Mouse (Mus musculus) stomach, postnatal 0 days (tissue): ENCODE data around the gene Rad17. TPM values are rescaled to one million over a fixed set of nuclear protein-coding genes. Genes with fewer than 3 reads are reported as not detected.

Source experiments
- ATAC-seq: fragments of 200-750 bp; cut with Nextera tagmentation; 2 replicates; pipeline ENCODE4 v1.8.0; 2017; ENCODE audit not compliant: low FRiP score, low TSS enrichment
- DNase-seq: peaks from one replicate; pipeline ENCODE4 v3.0.0-alpha.2; 2016; ENCODE audit warnings: low spot score
- H3K27ac ChIP-seq: fragments of 300-500 bp; sonication (generic); replicated peaks from 2 replicates; pipeline ENCODE4 v1.5.1; 2014; ENCODE audit warnings: mild to moderate bottlenecking, control low read depth
- H3K27me3 ChIP-seq: fragments of 300-500 bp; sonication (generic); 2 replicates; pipeline ENCODE4 v1.6.1; 2014; ENCODE audit warnings: low read length; ENCODE audit not compliant: control insufficient read depth, insufficient read depth
- H3K36me3 ChIP-seq: fragments of 300-500 bp; sonication (generic); 2 replicates; pipeline ENCODE4 v1.6.1; 2014; ENCODE audit warnings: low read length, mixed read lengths; ENCODE audit not compliant: control insufficient read depth, insufficient read depth
- H3K4me1 ChIP-seq: fragments of 300-500 bp; sonication (generic); replicated peaks from 2 replicates; pipeline ENCODE4 v1.6.1; 2014; ENCODE audit warnings: antibody characterized with exemption; ENCODE audit not compliant: control insufficient read depth, insufficient read depth
- H3K4me2 ChIP-seq: fragments of 300-500 bp; sonication (generic); replicated peaks from 2 replicates; pipeline ENCODE4 v1.6.1; 2014; ENCODE audit warnings: low read depth, mild to moderate bottlenecking, control low read depth, moderate library complexity
- H3K4me3 ChIP-seq: fragments of 300-500 bp; sonication (generic); 2 replicates; pipeline ENCODE4 v1.5.1; 2014; ENCODE audit warnings: low read depth, low read length, control low read depth
- H3K9ac ChIP-seq: fragments of 300-500 bp; sonication (generic); 2 replicates; pipeline ENCODE4 v1.6.1; 2014; ENCODE audit warnings: mild to moderate bottlenecking, low read length, control low read depth, mixed read lengths
- H3K9me3 ChIP-seq: fragments of 300-500 bp; sonication (generic); 2 replicates; pipeline ENCODE4 v1.6.1; 2016; ENCODE audit warnings: low read length; ENCODE audit not compliant: control insufficient read depth
- CTCF ChIP-seq: IDR thresholded peaks from 2 replicates; pipeline ENCODE4 v1.5.1; 2016; ENCODE audit warnings: antibody characterized with exemption, low read depth, mild to moderate bottlenecking, moderate library complexity
- EP300 ChIP-seq: optimal IDR thresholded peaks from 2 replicates; pipeline ENCODE3; 2016; ENCODE audit warnings: antibody characterized with exemption
- WGBS: fragments of 180-500 bp; shearing (Covaris S2); extraction: QIAGEN DNeasy Blood & Tissue Kit; methylation state at CpG from one replicate; pipeline ENCODE4 v1.1.7; 2014; 5-methylcytosine and 5-hydroxymethylcytosine counted together
- polyA plus RNA-seq: library from polyadenylated mRNA; unstranded; fragments of >200 nt; fragmentation: Nextera tagmentation; extraction: Ambion mirVana; gene quantifications from 2 replicates; pipeline ENCODE4 v1.2.1, GENCODE M21; 2015

Rad17 gene
- polyA plus RNA-seq, 1 experiment from 2014 or later: 13.0 TPM

DNA sequence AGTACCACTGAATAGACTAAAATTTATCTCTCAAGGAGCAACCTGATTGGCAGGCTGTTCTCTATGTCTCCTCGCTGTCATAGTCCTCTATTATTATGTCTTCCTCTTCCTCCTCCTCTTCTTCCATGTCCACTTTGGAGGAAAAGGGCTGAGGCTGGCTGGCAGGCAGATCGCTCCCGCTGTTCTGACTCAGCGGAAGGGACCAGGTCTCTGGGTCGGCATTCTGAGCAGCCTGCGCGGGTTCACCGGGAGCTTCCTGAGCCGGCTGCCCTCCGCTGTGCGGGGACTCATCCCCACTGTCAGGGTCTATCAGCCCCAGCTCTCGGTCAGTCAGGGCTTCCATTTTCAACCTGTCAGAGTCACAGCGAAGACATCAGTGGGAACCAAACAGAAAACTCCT, 33.3 kb downstream of the Rad17 start:
- no peak for ATAC-seq
- 85% methylated on average over 13 of the region's 13 CpGs for WGBS
- H3K27ac ChIP-seq: no peak overlapping the region; the same call in 1 of the 2 replicates
- no peak overlapping the region for H3K4me2 ChIP-seq
- H3K4me1 ChIP-seq: no peaks in the 10 kb centered on the region
- no peak overlapping the region for H3K4me3 ChIP-seq
- H3K9me3 ChIP-seq: no peaks in the 10 kb centered on the region
- peaks cover 7% of the 10 kb centered on the region for H3K36me3 ChIP-seq
- no peak overlapping the region for H3K9ac ChIP-seq
- TF ChIP-seq EP300 (no peak), CTCF (no peak)
- H3K27me3 ChIP-seq: no peaks in the 10 kb centered on the region
- no peak for DNase-seq

DNA sequence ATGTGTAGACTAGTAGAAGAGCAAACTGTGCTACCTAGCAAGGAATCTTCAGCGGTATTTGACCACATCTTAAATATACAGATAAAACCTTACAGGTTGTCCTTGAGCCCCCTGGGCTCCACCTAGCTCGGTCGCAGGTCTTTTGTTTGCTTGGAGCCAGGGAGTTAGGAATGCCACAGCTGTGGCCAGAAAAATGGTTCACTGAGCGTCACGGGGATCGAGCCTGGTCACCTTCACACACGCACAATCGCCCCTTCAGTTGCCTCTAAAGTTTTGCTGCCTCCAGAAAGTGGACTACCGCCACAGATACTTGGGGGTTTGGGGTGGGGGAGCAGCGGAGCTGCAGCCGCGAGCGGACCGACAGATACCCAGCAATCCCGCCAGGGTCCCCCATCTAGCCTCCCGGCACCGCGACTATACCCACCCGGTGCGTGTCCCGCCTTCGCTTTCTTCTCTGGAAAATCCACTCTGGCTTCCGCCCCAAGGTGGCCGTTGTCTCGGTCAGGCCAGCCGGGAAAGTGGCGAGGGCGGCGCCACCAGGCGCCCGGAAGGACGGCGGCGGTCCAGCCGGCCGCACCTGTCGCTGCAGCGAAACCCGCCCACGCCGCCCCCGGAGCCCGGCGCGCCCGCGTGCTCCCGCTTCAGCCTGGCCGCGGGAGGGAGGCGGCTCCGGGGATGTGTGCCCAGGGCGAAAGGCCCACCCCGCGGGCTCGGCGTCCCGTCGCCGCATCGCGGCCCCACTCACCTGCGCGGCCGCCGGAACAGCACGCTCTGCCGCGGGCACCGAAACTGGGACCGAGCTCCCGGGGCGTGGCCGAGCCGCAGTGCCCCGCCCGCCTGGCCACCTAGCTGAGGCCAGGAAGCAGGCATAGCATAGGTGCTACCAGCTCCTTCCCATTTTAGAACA, 34.4 kb downstream of the Rad17 start, which contains the start of gene Marveld2:
Gene Marveld2 (minus strand): TSS at position 791 of the 907 bp plus-strand sequence.
- peak; percentile 95 for ATAC-seq
- peak within 1 kb of the TSS; percentile 64 for H3K4me3 ChIP-seq

DNA sequence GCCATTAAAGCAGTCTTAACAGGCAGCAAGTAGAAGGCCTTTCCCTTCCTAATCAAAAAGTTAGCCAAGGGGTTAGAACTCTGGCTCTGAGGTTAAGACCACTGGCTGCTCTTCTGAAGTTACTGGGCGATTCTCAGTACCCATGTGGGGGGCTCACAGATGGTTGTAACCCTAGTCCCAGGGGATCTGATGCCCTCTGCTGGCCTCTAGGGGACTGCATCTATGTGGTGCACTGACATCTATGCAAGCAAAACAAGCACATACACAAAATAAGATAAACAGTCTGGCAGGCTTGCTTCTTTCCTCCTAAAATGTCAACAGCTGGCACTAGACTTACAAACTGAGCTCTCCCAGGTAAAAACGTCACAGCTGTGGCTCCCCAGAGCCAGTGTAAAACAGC, 37.9 kb downstream of the Rad17 start:
- 55% methylated on average over 2 of the region's 2 CpGs for WGBS

More for the DNA sequence above, 34.4 kb downstream of the Rad17 start, which contains the start of gene Marveld2:
- Histone ChIP-seq H3K9me3 (no peaks in the 10 kb centered on the region), H3K4me2 (peak within 1 kb of the TSS; percentile 79), H3K27me3 (no peaks in the 10 kb centered on the region), H3K27ac (peak within 1 kb of the TSS; percentile 89), H3K36me3 (peaks cover under 1% of the 10 kb centered on the region; the same call in 1 of the 2 replicates), H3K9ac (peak within 1 kb of the TSS; percentile 67), H3K4me1 (no peaks in the 10 kb centered on the region)
- WGBS: 4% methylated on average over 73 of the region's 77 CpGs
- peak; percentile 86 for DNase-seq
- TF ChIP-seq CTCF: peak; percentile 13; the same call in 1 of the 2 replicates
- TF ChIP-seq EP300: no peak

DNA sequence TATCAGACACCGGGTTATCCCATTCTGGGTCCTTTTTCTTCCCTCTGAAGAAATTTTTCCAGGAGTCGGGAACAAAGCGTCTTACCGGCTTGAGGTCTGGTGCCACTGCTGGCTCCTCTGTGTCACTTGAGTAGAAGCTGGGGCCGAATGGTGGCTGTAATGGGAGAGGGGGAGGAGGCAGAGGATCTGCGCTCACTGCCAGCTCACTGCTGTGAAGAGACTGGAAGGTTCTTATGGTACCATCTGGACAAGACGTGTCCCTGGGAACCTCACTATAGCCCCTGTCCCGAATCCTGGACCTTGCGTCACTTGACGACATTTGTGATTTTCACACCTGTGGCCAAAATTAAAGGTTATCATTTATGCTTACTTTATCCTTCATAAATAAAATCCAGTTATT, 38.6 kb downstream of the Rad17 start:
- WGBS: 95% methylated on average over 10 of the region's 10 CpGs

More for the DNA sequence above, 37.9 kb downstream of the Rad17 start:
- no peak for DNase-seq
- H3K4me2 ChIP-seq: no peak overlapping the region
- no peak for ATAC-seq
- no peaks in the 10 kb centered on the region for H3K9me3 ChIP-seq
- no peaks in the 10 kb centered on the region for H3K36me3 ChIP-seq
- TF ChIP-seq EP300 (no peak), CTCF (peak; percentile 52)
- H3K9ac ChIP-seq: no peak overlapping the region
- no peak overlapping the region for H3K27ac ChIP-seq
- H3K27me3 ChIP-seq: no peaks in the 10 kb centered on the region
- H3K4me1 ChIP-seq: no peaks in the 10 kb centered on the region
- no peak overlapping the region for H3K4me3 ChIP-seq

DNA sequence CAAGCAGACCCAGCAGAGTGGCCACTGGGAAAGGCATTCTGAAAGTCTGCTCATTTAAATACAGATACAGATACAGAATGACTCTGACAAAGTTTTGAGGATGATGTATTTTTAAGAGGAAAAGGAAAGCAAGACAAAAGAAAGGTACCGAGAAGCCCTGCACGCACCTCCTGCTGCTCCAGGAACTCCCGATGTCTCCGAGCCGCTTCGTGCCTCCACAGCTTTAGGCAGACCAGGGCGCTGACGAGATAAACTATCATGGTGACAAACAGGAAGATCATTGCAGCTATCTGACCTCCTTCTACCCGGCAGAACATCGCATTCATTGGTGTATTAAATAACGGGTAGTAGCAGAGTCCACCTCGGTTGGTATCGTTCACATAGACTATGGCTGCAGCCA, 39.6 kb downstream of the Rad17 start:
- 92% methylated on average over 13 of the region's 13 CpGs for WGBS
- no peak for DNase-seq

More for the DNA sequence above, 38.6 kb downstream of the Rad17 start:
- H3K9me3 ChIP-seq: no peaks in the 10 kb centered on the region
- TF ChIP-seq EP300: no peak
- TF ChIP-seq CTCF: no peak
- H3K4me1 ChIP-seq: no peaks in the 10 kb centered on the region
- H3K4me2 ChIP-seq: no peak overlapping the region
- H3K27ac ChIP-seq: no peak overlapping the region
- no peaks in the 10 kb centered on the region for H3K36me3 ChIP-seq
- no peak for ATAC-seq
- H3K9ac ChIP-seq: no peak overlapping the region
- no peak for DNase-seq
- no peaks in the 10 kb centered on the region for H3K27me3 ChIP-seq
- no peak overlapping the region for H3K4me3 ChIP-seq

DNA sequence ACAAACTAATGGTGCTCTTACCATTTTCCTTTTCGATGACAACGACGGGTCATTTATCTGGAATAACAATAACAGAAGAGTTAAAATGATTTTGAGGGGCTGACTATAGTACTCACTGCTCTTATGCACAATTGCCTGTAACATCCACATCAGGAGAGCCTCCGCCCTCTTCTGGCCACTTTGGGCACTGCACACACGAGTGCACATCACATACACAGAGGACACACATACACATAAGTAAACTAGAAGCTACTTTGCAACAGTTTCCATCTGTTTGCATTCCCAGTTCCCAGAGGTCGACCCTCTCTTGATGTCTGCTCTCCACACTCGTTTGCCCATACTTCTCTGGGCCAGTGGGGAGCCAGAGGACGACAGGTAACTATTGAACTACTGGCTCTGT, 43.1 kb downstream of the Rad17 start:
- Histone ChIP-seq H3K9ac (no peak overlapping the region), H3K4me3 (no peak overlapping the region), H3K4me2 (no peak overlapping the region), H3K36me3 (no peaks in the 10 kb centered on the region), H3K9me3 (no peaks in the 10 kb centered on the region), H3K4me1 (no peaks in the 10 kb centered on the region), H3K27me3 (no peaks in the 10 kb centered on the region), H3K27ac (no peak overlapping the region)
- 88% methylated on average over 8 of the region's 8 CpGs for WGBS
- TF ChIP-seq CTCF (peak; percentile 47), EP300 (no peak)
- DNase-seq (no peak), ATAC-seq (no peak)

More for the DNA sequence above, 39.6 kb downstream of the Rad17 start:
- Histone ChIP-seq H3K4me1 (no peaks in the 10 kb centered on the region), H3K9me3 (no peaks in the 10 kb centered on the region), H3K27me3 (no peaks in the 10 kb centered on the region), H3K27ac (no peak overlapping the region), H3K36me3 (no peaks in the 10 kb centered on the region), H3K4me3 (no peak overlapping the region), H3K4me2 (no peak overlapping the region), H3K9ac (no peak overlapping the region)
- TF ChIP-seq CTCF (no peak), EP300 (no peak)
- no peak for ATAC-seq
